Mouse (Mus musculus) testis, postnatal 14 days (tissue): ENCODE results near the gene Sept6.

Experiments used
- DNase-seq: peaks from one replicate; pipeline ENCODE4 v3.0.0; 2021; ENCODE audit warnings: low spot score

Sept6 gene

GRCm38 (mm10) chrX:36864609-36865328, 126.8 kb downstream of the Sept6 start:
- DNase-seq = no peak

- peak; percentile 84 for DNase-seq
These were observed 127.6 kb downstream of the Sept6 start for GRCm38 (mm10) chrX:36863766-36864608.
